Mouse (Mus musculus) spleen, embryonic (tissue): ENCODE measurements around the gene Lrrfip2.

Source experiments
- CTCF ChIA-PET: fragments of 350-600 bp; sonication (Branson Sonifier 250); formaldehyde crosslinking; loops from one replicate; lab custom pipeline; 2022; lab: Charles Lee

Gene Lrrfip2

GRCm38 (mm10) chr9:111272996-111273785 lies 155.8 kb downstream of the Lrrfip2 start:
- CTCF ChIA-PET, result interaction anchor here (0.7 kb wide), 1 partner anchor 18 kb away, joined by 3 read pairs; no protein-coding TSS in a partner anchor

GRCm38 (mm10) chr9:111273958-111274357 lies 156.6 kb downstream of the Lrrfip2 start:
- CTCF ChIA-PET, result interaction anchor here (0.8 kb wide), 1 partner anchor 16 kb away, joined by 3 read pairs; no protein-coding TSS in a partner anchor

- CTCF ChIA-PET, result no interaction called here
Observed at GRCm38 (mm10) chr9:111275156-111275555, 157.8 kb downstream of the Lrrfip2 start.
